Mouse (Mus musculus) intestine, embryonic 15.5 days (tissue): ENCODE measurements around the gene Gys1. TPM values are rescaled to one million over a fixed set of nuclear protein-coding genes. Genes with fewer than 3 reads are reported as not detected.
"Not testable (repeated sequence)": the region's sequence is repeated elsewhere in the genome, so short reads cannot be mapped to it uniquely, and the experiment has no call there.

Source experiments
- ATAC-seq: fragments of 200-750 bp; cut with Nextera tagmentation; 2 replicates; pipeline ENCODE4 v1.8.0; 2017; ENCODE audit warnings: moderate TSS enrichment, moderate library complexity
- H3K27ac ChIP-seq: fragments of 300-500 bp; sonication (generic); 2 replicates; pipeline ENCODE4 v1.5.1; 2015; ENCODE audit warnings: mild to moderate bottlenecking, inconsistent platforms
- H3K27me3 ChIP-seq: fragments of 300-500 bp; sonication (generic); replicated peaks from 2 replicates; pipeline ENCODE4 v1.6.1; 2015; ENCODE audit warnings: inconsistent platforms
- H3K36me3 ChIP-seq: fragments of 300-500 bp; sonication (generic); 2 replicates; pipeline ENCODE4 v1.6.1; 2015; ENCODE audit warnings: inconsistent platforms
- H3K4me1 ChIP-seq: fragments of 300-500 bp; sonication (generic); replicated peaks from 2 replicates; pipeline ENCODE4 v1.6.1; 2015; ENCODE audit warnings: inconsistent platforms
- H3K4me2 ChIP-seq: fragments of 300-500 bp; sonication (generic); replicated peaks from 2 replicates; pipeline ENCODE4 v1.6.1; 2015; ENCODE audit warnings: mild to moderate bottlenecking, inconsistent platforms
- H3K4me3 ChIP-seq: fragments of 300-500 bp; sonication (generic); replicated peaks from 2 replicates; pipeline ENCODE4 v1.5.1; 2015; ENCODE audit warnings: inconsistent platforms
- H3K9ac ChIP-seq: fragments of 300-500 bp; sonication (generic); 2 replicates; pipeline ENCODE4 v1.6.1; 2015; ENCODE audit warnings: inconsistent platforms
- H3K9me3 ChIP-seq: fragments of 300-500 bp; sonication (generic); 2 replicates; pipeline ENCODE4 v1.6.1; 2016; ENCODE audit warnings: inconsistent platforms
- WGBS: fragments of 180-500 bp; shearing (Covaris S2); methylation state at CpG from one replicate; pipeline ENCODE4 v1.1.7; 2015; 5-methylcytosine and 5-hydroxymethylcytosine counted together
- polyA plus RNA-seq: library from polyadenylated mRNA; unstranded; fragments of >200 nt; fragmentation: Nextera tagmentation; extraction: Ambion mirVana; gene quantifications from 2 replicates; pipeline ENCODE4 v1.2.1, GENCODE M21; 2015

Gene Gys1
- 39.6 and 42.4 TPM in 2 replicates for polyA plus RNA-seq

- Histone ChIP-seq H3K27me3 (no peaks in the 10 kb centered on the region), H3K36me3 (peaks cover 17% of the 10 kb centered on the region), H3K4me3 (peak within 1 kb of the TSS; percentile 73), H3K9ac (peak within 1 kb of the TSS; percentile 80), H3K4me1 (peaks cover 39% of the 10 kb centered on the region), H3K4me2 (peak within 1 kb of the TSS; percentile 90), H3K27ac (peak within 1 kb of the TSS; percentile 86), H3K9me3 (no peaks in the 10 kb centered on the region)
- ATAC-seq = peak; percentile 98
- WGBS = under 1% methylated on average over 45 of the region's 45 CpGs
Measured at GRCm38 (mm10) chr7:45434203-45435015, at the start of gene Gys1. Gene Gys1 (plus strand): TSS chr7:45434844.

GRCm38 (mm10) chr7:45386077-45386476 lies 48.6 kb upstream of the Gys1 start:
- H3K9me3 ChIP-seq = no peaks in the 10 kb centered on the region
- H3K4me3 ChIP-seq = no peak overlapping the region
- H3K27ac ChIP-seq = no peak overlapping the region
- H3K27me3 ChIP-seq = no peaks in the 10 kb centered on the region
- H3K36me3 ChIP-seq = peaks cover 60% of the 10 kb centered on the region
- H3K9ac ChIP-seq = no peak overlapping the region
- no peaks in the 10 kb centered on the region for H3K4me1 ChIP-seq
- H3K4me2 ChIP-seq = no peak overlapping the region
- WGBS = 85% methylated on average over 3 of the region's 3 CpGs
- no peak for ATAC-seq

GRCm38 (mm10) chr7:45395129-45395541 lies 39.5 kb upstream of the Gys1 start:
- under 1% methylated on average over 19 of the region's 20 CpGs for WGBS
- Histone ChIP-seq H3K27me3 (no peaks in the 10 kb centered on the region), H3K9ac (peak overlapping the region; percentile 91), H3K4me2 (peak overlapping the region; percentile 89), H3K36me3 (peaks cover 9% of the 10 kb centered on the region), H3K27ac (peak overlapping the region; percentile 98), H3K4me1 (peaks cover 13% of the 10 kb centered on the region), H3K4me3 (peak overlapping the region; percentile 79), H3K9me3 (no peaks in the 10 kb centered on the region)
- peak; percentile 85 for ATAC-seq

GRCm38 (mm10) chr7:45395578-45396336 lies 38.9 kb upstream of the Gys1 start, which contains the start of gene Snrnp70:
Gene Snrnp70 (minus strand): TSS chr7:45395742.
- peak within 1 kb of the TSS; percentile 89 for H3K4me2 ChIP-seq
- no peaks in the 10 kb centered on the region for H3K9me3 ChIP-seq
- H3K9ac ChIP-seq = peak within 1 kb of the TSS; percentile 91
- under 1% methylated on average over 60 of the region's 60 CpGs for WGBS
- H3K4me3 ChIP-seq = peak within 1 kb of the TSS; percentile 79
- peak; percentile 98 for ATAC-seq
- peaks cover 13% of the 10 kb centered on the region for H3K4me1 ChIP-seq
- H3K27ac ChIP-seq = peak within 1 kb of the TSS; percentile 98
- H3K36me3 ChIP-seq = peaks cover 9% of the 10 kb centered on the region
- H3K27me3 ChIP-seq = no peaks in the 10 kb centered on the region

GRCm38 (mm10) chr7:45396337-45396775 lies 38.3 kb upstream of the Gys1 start:
- Histone ChIP-seq H3K9ac (peak overlapping the region; percentile 52), H3K4me3 (peak overlapping the region; percentile 40), H3K27ac (0 out of 2 replicates have a peak overlapping the region, but pooled peaks have one; percentile 74), H3K4me2 (peak overlapping the region; percentile 58), H3K4me1 (peaks cover 13% of the 10 kb centered on the region)
- not testable (repeated sequence) for H3K9me3 ChIP-seq, H3K36me3 ChIP-seq, H3K27me3 ChIP-seq
- ATAC-seq = peak; percentile 51
- whole genome bisulfite sequencing = 0% methylated on average over 3 of the region's 3 CpGs

GRCm38 (mm10) chr7:45396787-45397186 lies 37.9 kb upstream of the Gys1 start:
- WGBS = 73% methylated on average over 2 of the region's 2 CpGs
- no peak for ATAC-seq
- H3K9ac ChIP-seq = no peak overlapping the region
- H3K27ac ChIP-seq = no peak overlapping the region
- H3K9me3 ChIP-seq = no peaks in the 10 kb centered on the region
- no peak overlapping the region for H3K4me2 ChIP-seq
- peaks cover 13% of the 10 kb centered on the region for H3K4me1 ChIP-seq
- H3K27me3 ChIP-seq = no peaks in the 10 kb centered on the region
- no peak overlapping the region for H3K4me3 ChIP-seq
- peaks cover 5% of the 10 kb centered on the region; the same call in 1 of the 2 replicates for H3K36me3 ChIP-seq

GRCm38 (mm10) chr7:45401521-45402085 lies 33.0 kb upstream of the Gys1 start:
- no peak overlapping the region for H3K4me3 ChIP-seq
- H3K9ac ChIP-seq = no peak overlapping the region
- no peaks in the 10 kb centered on the region for H3K36me3 ChIP-seq
- H3K4me1 ChIP-seq = peaks cover 5% of the 10 kb centered on the region
- ATAC-seq = no peak
- H3K4me2 ChIP-seq = no peak overlapping the region
- WGBS = 66% methylated on average over 10 of the region's 10 CpGs
- no peaks in the 10 kb centered on the region for H3K9me3 ChIP-seq
- H3K27me3 ChIP-seq = peaks cover 15% of the 10 kb centered on the region
- no peak overlapping the region for H3K27ac ChIP-seq

GRCm38 (mm10) chr7:45403532-45404261 lies 30.9 kb upstream of the Gys1 start:
- H3K4me3 ChIP-seq = no peak overlapping the region
- H3K9ac ChIP-seq = no peak overlapping the region
- peak; percentile 21; the same call in 1 of the 2 replicates for ATAC-seq
- no peaks in the 10 kb centered on the region for H3K36me3 ChIP-seq
- H3K9me3 ChIP-seq = no peaks in the 10 kb centered on the region
- WGBS = 46% methylated on average over 6 of the region's 6 CpGs
- H3K4me1 ChIP-seq = peaks cover 8% of the 10 kb centered on the region
- H3K4me2 ChIP-seq = no peak overlapping the region
- H3K27ac ChIP-seq = no peak overlapping the region
- H3K27me3 ChIP-seq = peaks cover 36% of the 10 kb centered on the region

GRCm38 (mm10) chr7:45405091-45406075 lies 29.3 kb upstream of the Gys1 start, which contains the start of gene Kcna7:
Gene Kcna7 (plus strand): TSS chr7:45405653.
- peak; percentile 42 for ATAC-seq
- H3K4me2 ChIP-seq = peak within 1 kb of the TSS; percentile 85
- peaks cover 53% of the 10 kb centered on the region for H3K27me3 ChIP-seq
- peak within 1 kb of the TSS; percentile 24 for H3K9ac ChIP-seq
- H3K4me3 ChIP-seq = peak within 1 kb of the TSS; percentile 42
- peaks cover 8% of the 10 kb centered on the region for H3K4me1 ChIP-seq
- H3K27ac ChIP-seq = no peak within 1 kb of the TSS
- H3K36me3 ChIP-seq = no peaks in the 10 kb centered on the region
- WGBS = 12% methylated on average over 28 of the region's 28 CpGs
- H3K9me3 ChIP-seq = no peaks in the 10 kb centered on the region

GRCm38 (mm10) chr7:45406157-45407156 lies 28.2 kb upstream of the Gys1 start:
- WGBS = 1% methylated on average over 114 of the region's 114 CpGs

More at GRCm38 (mm10) chr7:45406157-45407156, 28.2 kb upstream of the Gys1 start:
- Histone ChIP-seq H3K4me1 (peaks cover 8% of the 10 kb centered on the region), H3K9ac (peak overlapping the region; percentile 24), H3K36me3 (no peaks in the 10 kb centered on the region), H3K27ac (no peak overlapping the region), H3K27me3 (peaks cover 61% of the 10 kb centered on the region), H3K9me3 (no peaks in the 10 kb centered on the region), H3K4me3 (peak overlapping the region; percentile 42), H3K4me2 (peak overlapping the region; percentile 85)
- ATAC-seq = 0 out of 2 replicates have a peak, but pooled peaks have one; percentile 21
